Mouse (Mus musculus): ENCODE measurements around the gene Pip. TPM values are rescaled to one million over a fixed set of nuclear protein-coding genes. Genes with fewer than 3 reads are reported as not detected.

The Pip gene
- 9.2 TPM for polyA plus RNA-seq (2017; shearing (Covaris generic))

GRCm38 (mm10) chr6:41847235-41847634 lies at the start of gene Pip:
Gene Pip, plus strand, starts transcription at chr6:41847535.

GRCm38 (mm10) chr6:41852689-41853088 lies 5.4 kb downstream of the Pip start, which contains the start of gene Sval2:
Gene Sval2, plus strand, starts transcription at chr6:41852989.

Other genes with a start within 250 kb of the Pip start
- 63.9 TPM for gene Ephb6, start 242.1 kb upstream of the Pip start, polyA plus RNA-seq (2017; shearing (Covaris generic))
- gene Trpv6, start 211.1 kb upstream of the Pip start, polyA plus RNA-seq (2017; shearing (Covaris generic)) = 1.2 TPM
- not detected for gene Trpv5, start 166.8 kb upstream of the Pip start, polyA plus RNA-seq (2017; shearing (Covaris generic))
- gene Llcfc1, start 163.1 kb upstream of the Pip start, polyA plus RNA-seq (2017; shearing (Covaris generic)) = not detected
- not detected for gene Kel, start 143.2 kb upstream of the Pip start, polyA plus RNA-seq (2017; shearing (Covaris generic))
- gene Olfr459, start 72.4 kb upstream of the Pip start, polyA plus RNA-seq (2017; shearing (Covaris generic)) = not detected
- gene Sval2, start 5.5 kb downstream of the Pip start, polyA plus RNA-seq (2017; shearing (Covaris generic)) = not detected
- not detected for gene Sval1, start 104.1 kb downstream of the Pip start, polyA plus RNA-seq (2017; shearing (Covaris generic))
- gene Sval3, start 120.6 kb downstream of the Pip start, polyA plus RNA-seq (2017; shearing (Covaris generic)) = not detected
- not detected for gene Sva, start 190.9 kb downstream of the Pip start, polyA plus RNA-seq (2017; shearing (Covaris generic))

All from CD4-positive, CD25-positive, alpha-beta regulatory T cell (primary cell).